In the genomic region with DNA sequence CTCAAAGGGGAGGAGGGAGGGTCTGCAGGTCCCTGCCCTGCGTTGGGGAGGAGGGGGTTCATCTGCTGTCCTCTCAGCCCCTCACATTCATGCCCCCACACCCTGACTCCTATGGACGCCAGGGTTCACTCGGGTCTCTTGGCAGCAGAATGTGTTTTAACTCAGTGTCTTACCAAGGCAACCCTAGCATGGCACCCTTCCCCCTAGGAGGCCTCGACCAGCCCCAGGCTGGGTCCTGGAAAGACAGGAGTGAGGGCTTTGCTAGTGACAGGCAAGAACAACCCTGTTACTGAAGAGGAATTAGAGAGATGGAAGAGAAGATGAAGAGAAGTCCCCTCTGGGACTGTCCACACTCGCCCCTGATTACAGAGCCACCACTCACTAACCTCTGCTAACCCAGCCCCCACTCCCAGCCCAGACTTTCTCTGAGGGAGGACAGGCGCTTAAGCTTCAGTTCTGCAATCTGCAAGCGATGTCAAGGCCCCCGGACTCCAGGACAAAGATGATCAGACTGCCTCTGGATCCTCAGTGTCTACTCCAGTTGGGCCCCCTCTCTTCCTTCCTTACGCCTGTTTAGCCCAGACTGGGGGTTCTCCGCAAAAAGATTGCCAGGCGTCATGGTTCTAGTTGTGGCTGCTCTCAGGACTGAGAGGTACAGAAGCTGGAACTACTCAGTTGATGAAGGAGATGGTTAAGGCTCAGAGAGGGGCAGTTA, we compare ENCODE assay signal across 8 mouse cellular contexts. TPM values are rescaled to one million over a fixed set of nuclear protein-coding genes. Genes with fewer than 3 reads are reported as not detected.
A peak's percentile ranks its signal among the peaks of the same experiment; 100 is the strongest.
DNase-seq lines count a peak whose midpoint lies in the region; ATAC-seq and TF ChIP-seq lines count a peak whose summit lies in the region.

No protein-coding gene starts in this region.

- H3K27ac ChIP-seq in lung, embryonic 16.5 days (ENCODE audit: low read length), result no peak overlapping the region
- H3K27ac ChIP-seq in hindbrain, embryonic 14.5 days, result no peak overlapping the region

- no peak overlapping the region for H3ac ChIP-seq in myocyte (ENCODE audit: control insufficient read depth, insufficient read length)

- no peak for TF ChIP-seq POLR2A in myocyte (IDR thresholded peaks at IDR 0.05; ENCODE audit: insufficient read length, low read depth)

- DNase-seq in CD4-positive, CD25-positive, alpha-beta regulatory T cell, adult 2 months (ENCODE audit: low read depth, low spot score), result peak; percentile 10
- DNase-seq in lung, postnatal 10 days, result no peak
- no peak for DNase-seq in hindbrain, embryonic 14.5 days (ENCODE audit: low spot score)
- no peak for DNase-seq in right cerebral cortex, postnatal 14 days
- no peak for DNase-seq in adrenal gland, postnatal 4 days (ENCODE audit: low spot score in 2 of 2)

- H3K27me3 ChIP-seq in lung, embryonic 16.5 days (ENCODE audit: control insufficient read depth, insufficient read depth, low read depth, low read length), result peaks cover 11% of the 10 kb centered on the region
- H3K27me3 ChIP-seq in hindbrain, embryonic 14.5 days (ENCODE audit: control insufficient read depth, insufficient read depth, low read length), result peaks cover 15% of the 10 kb centered on the region
- no peaks in the 10 kb centered on the region for H3K27me3 ChIP-seq in myocyte (ENCODE audit: control insufficient read depth, insufficient read depth, insufficient read length)

- no peaks in the 10 kb centered on the region for H3K79me2 ChIP-seq in myocyte (ENCODE audit: control insufficient read depth, insufficient read depth)

- WGBS in lung, embryonic 16.5 days, result 57% methylated on average over 11 of the region's 11 CpGs
- WGBS in hindbrain, embryonic 14.5 days, result 72% methylated on average over 11 of the region's 11 CpGs

- no peak for ATAC-seq in CD4-positive, CD25-positive, alpha-beta regulatory T cell, adult 4 months
- ATAC-seq in lung, embryonic 16.5 days (ENCODE audit: low read depth), result no peak
- no peak for ATAC-seq in hindbrain, embryonic 14.5 days (ENCODE audit: low FRiP score)

- peak overlapping the region; percentile 81 for H3K9ac ChIP-seq in lung, embryonic 16.5 days (ENCODE audit: low read length)
- peak overlapping the region; percentile 59 for H3K9ac ChIP-seq in hindbrain, embryonic 14.5 days

- no peaks in the 10 kb centered on the region for H3K36me3 ChIP-seq in lung, embryonic 16.5 days (ENCODE audit: control insufficient read depth, insufficient read depth, low read length)
- no peaks in the 10 kb centered on the region for H3K36me3 ChIP-seq in hindbrain, embryonic 14.5 days (replicated peaks; ENCODE audit: control insufficient read depth, insufficient read depth)
- H3K36me3 ChIP-seq in myocyte (ENCODE audit: control insufficient read depth, insufficient read depth), result no peaks in the 10 kb centered on the region

- H3K4me1 ChIP-seq in lung, embryonic 16.5 days (replicated peaks; ENCODE audit: control insufficient read depth, insufficient read depth, low read length), result peaks cover 13% of the 10 kb centered on the region
- peaks cover 19% of the 10 kb centered on the region for H3K4me1 ChIP-seq in hindbrain, embryonic 14.5 days (replicated peaks; ENCODE audit: control insufficient read depth, insufficient read depth, low read length)

- H3K4me2 ChIP-seq in lung, embryonic 16.5 days (ENCODE audit: low read depth, low read length), result peak overlapping the region; percentile 91
- peak overlapping the region; percentile 57 for H3K4me2 ChIP-seq in hindbrain, embryonic 14.5 days (replicated peaks)
- peak overlapping the region; percentile 82 for H3K4me2 ChIP-seq in myocyte (ENCODE audit: low read depth)

- peak overlapping the region; percentile 94 for H3K4me3 ChIP-seq in lung, embryonic 16.5 days (ENCODE audit: low read length)
- peak overlapping the region; percentile 54 for H3K4me3 ChIP-seq in hindbrain, embryonic 14.5 days (replicated peaks; ENCODE audit: low read length)
- H3K4me3 ChIP-seq in myocyte, result peak overlapping the region; percentile 63

- H3K9me3 ChIP-seq in lung, embryonic 16.5 days (ENCODE audit: control insufficient read depth, low read length), result no peaks in the 10 kb centered on the region
- no peaks in the 10 kb centered on the region for H3K9me3 ChIP-seq in hindbrain, embryonic 14.5 days (ENCODE audit: control insufficient read depth, low read length)

TF ChIP-seq in myocyte, 11 proteins besides CTCF, POLR2A, EP300 and RAD21:
- no peak for TF ChIP-seq E2F4 (IDR thresholded peaks at IDR 0.05; ENCODE audit: insufficient read depth)
- no peak for TF ChIP-seq CEBPB (IDR thresholded peaks at IDR 0.05; ENCODE audit: insufficient read depth, poor library complexity, severe bottlenecking)
- TF ChIP-seq TCF3 (IDR thresholded peaks at IDR 0.05; ENCODE audit: insufficient read length, low read depth), result no peak
- no peak for TF ChIP-seq USF1 (IDR thresholded peaks at IDR 0.05; ENCODE audit: low read depth)
- no peak for TF ChIP-seq MYOG (IDR thresholded peaks at IDR 0.05; ENCODE audit: control insufficient read depth in 1 of 3, insufficient read depth in 1 of 3, insufficient read length in 2 of 3, low read depth in 2 of 3)
- no peak for TF ChIP-seq MYOD1 (IDR thresholded peaks at IDR 0.05; ENCODE audit: control insufficient read depth in 1 of 3, insufficient read length in 2 of 3, low read depth in 2 of 3)
- no peak for TF ChIP-seq MAX (IDR thresholded peaks at IDR 0.05; ENCODE audit: low read depth)

RNA-seq across cellular contexts. Expression of a gene that starts 0.7 kb away (rescaled TPM):
- polyA plus RNA-seq in CD4-positive, CD25-positive, alpha-beta regulatory T cell, adult 4 months (2017; shearing (Covaris generic)), result 1 to 10 TPM; 1.4 to 2.7 TPM
- polyA plus RNA-seq in lung, embryonic 16.5 days (2015; fragmentation: Nextera tagmentation; extraction: Ambion mirVana), result 1.2 and 1.4 TPM in 2 replicates
- polyA plus RNA-seq in hindbrain, embryonic 14.5 days (2014; fragmentation: Nextera tagmentation; extraction: Ambion mirVana), result 3.8 and 4.1 TPM in 2 replicates
- 1.6 TPM for polyA plus RNA-seq in myocyte (2012; fragmentation: generic; extraction: Trizol)
- total RNA-seq in adrenal gland, postnatal 4 days (2021), result 1 to 10 TPM; 8.5 to 8.6 TPM

RNA-seq across cellular contexts. Expression of a gene that starts 1.0 kb away (rescaled TPM):
- 1 to 10 TPM; 1.7 to 3.1 TPM for polyA plus RNA-seq in CD4-positive, CD25-positive, alpha-beta regulatory T cell, adult 4 months (2017; shearing (Covaris generic))
- polyA plus RNA-seq in lung, embryonic 16.5 days (2015; fragmentation: Nextera tagmentation; extraction: Ambion mirVana), result 5.5 and 5.8 TPM in 2 replicates
- polyA plus RNA-seq in hindbrain, embryonic 14.5 days (2014; fragmentation: Nextera tagmentation; extraction: Ambion mirVana), result 7.1 and 9.3 TPM in 2 replicates
- 2.3 TPM for polyA plus RNA-seq in myocyte (2012; fragmentation: generic; extraction: Trizol)
- 1 to 10 TPM; 2.2 to 3.3 TPM for total RNA-seq in adrenal gland, postnatal 4 days (2021)

RNA-seq across cellular contexts. Expression of a gene that starts 40.3 kb away (rescaled TPM):
- polyA plus RNA-seq in CD4-positive, CD25-positive, alpha-beta regulatory T cell, adult 4 months (2017; shearing (Covaris generic)), result 10 to 100 TPM; 19.5 to 21.4 TPM
- 42.4 and 44.3 TPM in 2 replicates for polyA plus RNA-seq in lung, embryonic 16.5 days (2015; fragmentation: Nextera tagmentation; extraction: Ambion mirVana)
- polyA plus RNA-seq in hindbrain, embryonic 14.5 days (2014; fragmentation: Nextera tagmentation; extraction: Ambion mirVana), result 10.4 and 11.1 TPM in 2 replicates
- polyA plus RNA-seq in myocyte (2012; fragmentation: generic; extraction: Trizol), result 15.1 TPM
- total RNA-seq in adrenal gland, postnatal 4 days (2021), result 10 to 100 TPM; 19.3 to 20.3 TPM
